In the genomic region with DNA sequence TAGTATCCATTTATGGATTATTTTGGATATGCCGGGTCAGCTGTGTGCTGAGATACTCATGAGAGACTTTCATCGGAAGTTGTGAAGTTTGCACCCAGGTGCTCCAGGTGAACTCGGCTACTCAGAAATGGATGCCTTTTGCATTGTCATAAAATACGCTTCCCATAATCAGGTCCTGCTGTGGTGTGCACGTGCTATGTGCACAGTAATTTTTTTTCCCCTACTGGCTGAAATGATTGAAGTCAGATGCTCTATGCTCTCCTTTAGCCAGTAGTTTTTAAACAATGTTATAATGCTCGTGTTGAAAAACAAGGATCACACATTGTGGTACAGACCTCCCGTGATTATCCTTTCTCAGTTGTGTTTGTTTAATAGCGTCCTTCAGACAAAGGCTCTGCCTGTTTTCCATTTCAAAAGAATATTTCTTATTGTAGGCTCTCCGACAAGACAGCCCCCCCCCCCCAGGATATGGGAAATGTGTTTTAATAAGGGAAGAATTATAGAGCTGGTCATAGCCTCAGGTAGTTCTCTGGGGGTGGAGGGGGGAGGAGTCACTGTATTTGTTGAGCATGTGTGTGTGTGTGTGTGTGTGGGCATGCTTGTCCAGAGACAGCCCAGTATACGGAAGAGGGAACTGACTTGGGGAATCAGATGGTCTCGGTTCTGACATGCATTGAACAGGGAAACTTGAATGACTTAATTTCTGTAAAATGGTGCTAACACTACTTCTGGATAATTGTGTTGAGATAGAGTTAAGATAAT, we compare ENCODE assay signal across 32 mouse cellular contexts. TPM values are rescaled to one million over a fixed set of nuclear protein-coding genes. Genes with fewer than 3 reads are reported as not detected.
DNase-seq lines count a peak whose midpoint lies in the region; ATAC-seq and TF ChIP-seq lines count a peak whose summit lies in the region.
"Had no signal": no experiment of that assay in that cellular context is flagged by ENCODE, and none has a peak within 500 bp of the region (broad histone marks: within the 10 kb centered on the region; RNA-seq: fewer than 3 reads in every experiment).

No protein-coding gene starts in this region.

- no peak for TF ChIP-seq CTCF in cerebellum, adult 2 months (IDR thresholded peaks at IDR 0.05; ENCODE audit: borderline replicate concordance, insufficient read depth, low read depth, low read length)

- peaks cover 6% of the 10 kb centered on the region; the same call in 1 of the 2 replicates for H3K4me1 ChIP-seq in forebrain, embryonic 11.5 days (replicated peaks; ENCODE audit: control insufficient read depth, insufficient read depth, low read length)
- H3K4me1 ChIP-seq in forebrain, embryonic 13.5 days: peaks cover 4% of the 10 kb centered on the region; the same call in 1 of the 2 replicates
- H3K4me1 ChIP-seq in limb, embryonic 11.5 days (ENCODE audit: control insufficient read depth, insufficient read depth, low read length): 0 out of 2 replicates have a peak, but pooled peaks cover 3% of the 10 kb centered on the region
- H3K4me1 ChIP-seq in limb, embryonic 10.5 days: peaks cover 11% of the 10 kb centered on the region
- H3K4me1 ChIP-seq in embryonic facial prominence, embryonic 12.5 days: peaks cover 13% of the 10 kb centered on the region
- H3K4me1 ChIP-seq in cerebellum, adult 2 months (ENCODE audit: control insufficient read depth, insufficient read depth, low read length): peaks cover 3% of the 10 kb centered on the region; the same call in 1 of the 2 replicates
- H3K4me1 ChIP-seq: heart, embryonic 12.5 days; heart, embryonic 15.5 days; intestine, embryonic 15.5 days had no signal

- no peaks in the 10 kb centered on the region for H3K9me3 ChIP-seq in forebrain, embryonic 11.5 days (ENCODE audit: control insufficient read depth, low read length)
- H3K9me3 ChIP-seq in forebrain, embryonic 13.5 days (replicated peaks): no peaks in the 10 kb centered on the region
- H3K9me3 ChIP-seq in limb, embryonic 11.5 days (ENCODE audit: control insufficient read depth, low read length): no peaks in the 10 kb centered on the region
- no peaks in the 10 kb centered on the region for H3K9me3 ChIP-seq in limb, embryonic 10.5 days (replicated peaks)
- no peaks in the 10 kb centered on the region for H3K9me3 ChIP-seq in embryonic facial prominence, embryonic 12.5 days
- H3K9me3 ChIP-seq: embryonic facial prominence, embryonic 13.5 days; heart, embryonic 12.5 days; heart, embryonic 15.5 days; hindbrain, embryonic 12.5 days; intestine, embryonic 15.5 days had no signal

- no peak overlapping the region for H3K9ac ChIP-seq in forebrain, embryonic 11.5 days (ENCODE audit: low read length)
- H3K9ac ChIP-seq in forebrain, embryonic 13.5 days: no peak overlapping the region
- H3K9ac ChIP-seq in limb, embryonic 11.5 days (ENCODE audit: low read length): no peak overlapping the region
- no peak overlapping the region for H3K9ac ChIP-seq in embryonic facial prominence, embryonic 12.5 days
- H3K9ac ChIP-seq: embryonic facial prominence, embryonic 13.5 days; forebrain, postnatal 0 days; heart, embryonic 12.5 days; heart, embryonic 15.5 days; hindbrain, embryonic 12.5 days; intestine, embryonic 15.5 days had no signal

- no peak for DNase-seq in forebrain, embryonic 11.5 days (ENCODE audit: low spot score)
- no peak for DNase-seq in limb, embryonic 11.5 days (ENCODE audit: low spot score)
- no peak for DNase-seq in limb, embryonic 10.5 days (ENCODE audit: low spot score)
- no peak for DNase-seq in cerebellum, adult 2 months
- DNase-seq: adrenal gland, adult 2 months; adrenal gland, postnatal 14 days; B cell, adult 2 months; cerebellum, adult 11 months; cerebellum, adult 8-10 months; cerebellum, postnatal 10 days; cerebellum, postnatal 36 days; embryo, embryonic 11 days; forebrain, postnatal 0 days; gastrocnemius, adult 2 months; gastrocnemius, postnatal 14 days; heart, adult 18-20 months; heart, postnatal 10 days; heart, postnatal 4 days; kidney, adult 11 months had no signal

- WGBS in forebrain, embryonic 11.5 days: 65% methylated on average over 11 of the region's 11 CpGs
- 59% methylated on average over 11 of the region's 11 CpGs for WGBS in forebrain, embryonic 13.5 days
- 65% methylated on average over 11 of the region's 11 CpGs for WGBS in limb, embryonic 11.5 days
- WGBS in limb, embryonic 10.5 days: 84% methylated on average over 11 of the region's 11 CpGs
- 48% methylated on average over 11 of the region's 11 CpGs for WGBS in embryonic facial prominence, embryonic 12.5 days
- 66% methylated on average over 11 of the region's 11 CpGs for WGBS in cerebellum, adult 2 months

- H3K27me3 ChIP-seq in forebrain, embryonic 11.5 days (ENCODE audit: control insufficient read depth, insufficient read depth, low read length): peaks cover 6% of the 10 kb centered on the region
- H3K27me3 ChIP-seq in forebrain, embryonic 13.5 days: peaks cover 44% of the 10 kb centered on the region
- H3K27me3 ChIP-seq in limb, embryonic 11.5 days (ENCODE audit: control insufficient read depth, insufficient read depth, low read length): no peaks in the 10 kb centered on the region
- H3K27me3 ChIP-seq in limb, embryonic 10.5 days (ENCODE audit: low read depth, poor library complexity, severe bottlenecking): no peaks in the 10 kb centered on the region
- no peaks in the 10 kb centered on the region for H3K27me3 ChIP-seq in embryonic facial prominence, embryonic 12.5 days
- H3K27me3 ChIP-seq in cerebellum, adult 2 months (ENCODE audit: control insufficient read depth, insufficient read depth, low read length): no peaks in the 10 kb centered on the region; the same call in 1 of the 2 replicates
- H3K27me3 ChIP-seq: CH12.LX; embryonic facial prominence, embryonic 13.5 days; heart, embryonic 12.5 days; heart, embryonic 15.5 days; hindbrain, embryonic 12.5 days; intestine, embryonic 15.5 days; Patski had no signal

- ATAC-seq in forebrain, embryonic 11.5 days (replicated peaks; ENCODE audit: low FRiP score): 0 out of 2 replicates have a peak, but pooled peaks have one; percentile 42
- ATAC-seq in forebrain, embryonic 13.5 days: no peak
- peak; percentile 35; the same call in 1 of the 2 replicates for ATAC-seq in limb, embryonic 11.5 days (ENCODE audit: insufficient number of reproducible peaks, low FRiP score, low TSS enrichment, low read depth)
- 0 out of 2 replicates have a peak, but pooled peaks have one; percentile 58 for ATAC-seq in embryonic facial prominence, embryonic 12.5 days (ENCODE audit: insufficient number of reproducible peaks, insufficient read depth, low FRiP score, low TSS enrichment)
- ATAC-seq: forebrain, embryonic 14.5 days; forebrain, postnatal 0 days; hindbrain, embryonic 16.5 days; intestine, embryonic 15.5 days; Patski had no signal

- no peak for TF ChIP-seq POLR2A in cerebellum, adult 2 months (IDR thresholded peaks at IDR 0.05; ENCODE audit: borderline replicate concordance, insufficient read depth, low read length)

- no peaks in the 10 kb centered on the region for H3K36me3 ChIP-seq in forebrain, embryonic 11.5 days (ENCODE audit: control insufficient read depth, insufficient read depth, low read length)
- no peaks in the 10 kb centered on the region for H3K36me3 ChIP-seq in forebrain, embryonic 13.5 days (ENCODE audit: poor library complexity, severe bottlenecking)
- H3K36me3 ChIP-seq in limb, embryonic 11.5 days (ENCODE audit: control insufficient read depth, insufficient read depth, low read length): no peaks in the 10 kb centered on the region
- no peaks in the 10 kb centered on the region for H3K36me3 ChIP-seq in limb, embryonic 10.5 days
- no peaks in the 10 kb centered on the region for H3K36me3 ChIP-seq in embryonic facial prominence, embryonic 12.5 days
- H3K36me3 ChIP-seq: embryonic facial prominence, embryonic 13.5 days; G1E; heart, embryonic 12.5 days; heart, embryonic 15.5 days; hindbrain, embryonic 12.5 days; intestine, embryonic 15.5 days had no signal

- no peak overlapping the region for H3K4me2 ChIP-seq in forebrain, embryonic 11.5 days (ENCODE audit: low read depth, low read length, severe bottlenecking)
- H3K4me2 ChIP-seq in forebrain, embryonic 13.5 days: no peak overlapping the region
- H3K4me2 ChIP-seq in limb, embryonic 11.5 days (ENCODE audit: low read depth, severe bottlenecking): no peak overlapping the region
- 0 out of 2 replicates have a peak overlapping the region, but pooled peaks have one; percentile 11 for H3K4me2 ChIP-seq in embryonic facial prominence, embryonic 12.5 days (replicated peaks)
- H3K4me2 ChIP-seq: embryonic facial prominence, embryonic 13.5 days; heart, embryonic 12.5 days; heart, embryonic 15.5 days; hindbrain, embryonic 12.5 days; intestine, embryonic 15.5 days had no signal

- no peak overlapping the region for H3K4me3 ChIP-seq in forebrain, embryonic 11.5 days (ENCODE audit: low read depth, low read length)
- H3K4me3 ChIP-seq in forebrain, embryonic 13.5 days: no peak overlapping the region
- H3K4me3 ChIP-seq in limb, embryonic 11.5 days (ENCODE audit: low read depth, low read length): no peak overlapping the region
- no peak overlapping the region for H3K4me3 ChIP-seq in limb, embryonic 10.5 days
- no peak overlapping the region for H3K4me3 ChIP-seq in embryonic facial prominence, embryonic 12.5 days
- no peak overlapping the region for H3K4me3 ChIP-seq in cerebellum, adult 2 months (replicated peaks; ENCODE audit: insufficient read depth, low read depth, low read length)
- H3K4me3 ChIP-seq: embryonic facial prominence, embryonic 13.5 days; erythroblast, embryonic 14.5 days; gastrocnemius, adult 2 months; heart, embryonic 12.5 days; heart, embryonic 15.5 days; hindbrain, embryonic 12.5 days; intestine, embryonic 15.5 days had no signal

- no peak overlapping the region for H3K27ac ChIP-seq in forebrain, embryonic 11.5 days (ENCODE audit: low read depth, low read length)
- no peak overlapping the region for H3K27ac ChIP-seq in forebrain, embryonic 13.5 days
- H3K27ac ChIP-seq in limb, embryonic 11.5 days (replicated peaks; ENCODE audit: low read depth, low read length): no peak overlapping the region
- no peak overlapping the region for H3K27ac ChIP-seq in limb, embryonic 10.5 days
- no peak overlapping the region for H3K27ac ChIP-seq in embryonic facial prominence, embryonic 12.5 days
- no peak overlapping the region for H3K27ac ChIP-seq in cerebellum, adult 2 months (ENCODE audit: insufficient read depth, low read length)
- H3K27ac ChIP-seq: embryonic facial prominence, embryonic 13.5 days; gastrocnemius, adult 2 months; heart, embryonic 15.5 days; hindbrain, embryonic 12.5 days; intestine, embryonic 15.5 days had no signal

RNA-seq across cellular contexts. Expression of a gene that starts 16.3 kb away (rescaled TPM):
- not detected in 2 replicates for polyA plus RNA-seq in forebrain, embryonic 11.5 days (2014; fragmentation: Nextera tagmentation; extraction: Ambion mirVana)
- polyA plus RNA-seq in forebrain, embryonic 13.5 days (2015; fragmentation: Nextera tagmentation; extraction: Ambion mirVana): 0.17 TPM in 1 of 2 replicates, not detected in the other
- not detected in 2 replicates for polyA plus RNA-seq in limb, embryonic 11.5 days (2014; fragmentation: Nextera tagmentation; extraction: Ambion mirVana)
- not detected in 2 replicates for polyA plus RNA-seq in limb, embryonic 10.5 days (2016; fragmentation: Nextera tagmentation; extraction: Ambion mirVana)
- polyA plus RNA-seq in embryonic facial prominence, embryonic 12.5 days (2016; fragmentation: Nextera tagmentation; extraction: Ambion mirVana): 0.31 and 0.32 TPM in 2 replicates
- 0.32 and 0.39 TPM in 2 replicates for polyA plus RNA-seq in cerebellum, adult 2 months (2012; rRNA removed)
- polyA plus RNA-seq: adrenal gland, adult 2 months; embryonic facial prominence, embryonic 13.5 days; erythroblast, embryonic 14.5 days; forebrain, embryonic 14.5 days; G1E; heart, embryonic 12.5 days; heart, embryonic 15.5 days; intestine, embryonic 15.5 days; Patski had no signal

RNA-seq across cellular contexts. Expression of a gene that starts 34.0 kb away (rescaled TPM):
- 0.81 and 0.94 TPM in 2 replicates for polyA plus RNA-seq in forebrain, embryonic 11.5 days (2014; fragmentation: Nextera tagmentation; extraction: Ambion mirVana)
- 0.14 and 0.26 TPM in 2 replicates for polyA plus RNA-seq in forebrain, embryonic 13.5 days (2015; fragmentation: Nextera tagmentation; extraction: Ambion mirVana)
- polyA plus RNA-seq in limb, embryonic 11.5 days (2014; fragmentation: Nextera tagmentation; extraction: Ambion mirVana): 4.3 and 5.5 TPM in 2 replicates
- 1.4 and 2.3 TPM in 2 replicates for polyA plus RNA-seq in limb, embryonic 10.5 days (2016; fragmentation: Nextera tagmentation; extraction: Ambion mirVana)
- 22.1 and 32.7 TPM in 2 replicates for polyA plus RNA-seq in embryonic facial prominence, embryonic 12.5 days (2016; fragmentation: Nextera tagmentation; extraction: Ambion mirVana)
- polyA plus RNA-seq in cerebellum, adult 2 months (2012; rRNA removed): 8.6 and 9.2 TPM in 2 replicates
- polyA plus RNA-seq: erythroblast, embryonic 14.5 days; G1E; Patski had no signal
